Mouse (Mus musculus) neural tube, embryonic 14.5 days (tissue): ENCODE measurements at regions not wholly inside any gene's neighbourhood (a gene's known extent, or its start where the extent isn't known, plus 50 kb on each side); places are given as distances from the start of the nearest gene placed in this dataset.
A peak's percentile ranks its signal among the peaks of the same experiment; 100 is the strongest.

ENCODE experiments used
- ATAC-seq: fragments of 200-750 bp; cut with Nextera tagmentation; 2 replicates; pipeline ENCODE4 v1.8.0; 2017; ENCODE audit warnings: low read depth, mild to moderate bottlenecking, moderate TSS enrichment, moderate library complexity
- H3K27ac ChIP-seq: fragments of 300-500 bp; sonication (generic); 2 replicates; pipeline ENCODE4 v1.5.1; 2014; ENCODE audit warnings: low read depth, mild to moderate bottlenecking, control low read depth, low read length, moderate library complexity, mixed read lengths
- H3K27me3 ChIP-seq: fragments of 300-500 bp; sonication (generic); 2 replicates; pipeline ENCODE4 v1.6.1; 2014; ENCODE audit warnings: low read length; ENCODE audit not compliant: control insufficient read depth, insufficient read depth
- H3K36me3 ChIP-seq: fragments of 300-500 bp; sonication (generic); 2 replicates; pipeline ENCODE4 v1.6.1; 2014; ENCODE audit warnings: low read length, mixed read lengths; ENCODE audit not compliant: control insufficient read depth, insufficient read depth
- H3K4me1 ChIP-seq: fragments of 300-500 bp; sonication (generic); 2 replicates; pipeline ENCODE4 v1.6.1; 2014; ENCODE audit warnings: low read length; ENCODE audit not compliant: control insufficient read depth, insufficient read depth
- H3K4me2 ChIP-seq: fragments of 300-500 bp; sonication (generic); 2 replicates; pipeline ENCODE4 v1.6.1; 2014; ENCODE audit warnings: mild to moderate bottlenecking, low read depth, low read length, control low read depth
- H3K4me3 ChIP-seq: fragments of 300-500 bp; sonication (generic); 2 replicates; pipeline ENCODE4 v1.5.1; 2014; ENCODE audit warnings: low read depth, low read length, control low read depth, mixed read lengths
- H3K9ac ChIP-seq: fragments of 300-500 bp; sonication (generic); replicated peaks from 2 replicates; pipeline ENCODE4 v1.6.1; 2014; ENCODE audit warnings: low read depth, mild to moderate bottlenecking, control low read depth, low read length, mixed read lengths
- H3K9me3 ChIP-seq: fragments of 300-500 bp; sonication (generic); 2 replicates; pipeline ENCODE4 v1.6.1; 2016; ENCODE audit warnings: low read length; ENCODE audit not compliant: control insufficient read depth
- WGBS: fragments of 180-500 bp; shearing (Covaris S2); extraction: QIAGEN DNeasy Blood & Tissue Kit; methylation state at CpG from one replicate; pipeline ENCODE4 v1.1.7; 2014; 5-methylcytosine and 5-hydroxymethylcytosine counted together

DNA sequence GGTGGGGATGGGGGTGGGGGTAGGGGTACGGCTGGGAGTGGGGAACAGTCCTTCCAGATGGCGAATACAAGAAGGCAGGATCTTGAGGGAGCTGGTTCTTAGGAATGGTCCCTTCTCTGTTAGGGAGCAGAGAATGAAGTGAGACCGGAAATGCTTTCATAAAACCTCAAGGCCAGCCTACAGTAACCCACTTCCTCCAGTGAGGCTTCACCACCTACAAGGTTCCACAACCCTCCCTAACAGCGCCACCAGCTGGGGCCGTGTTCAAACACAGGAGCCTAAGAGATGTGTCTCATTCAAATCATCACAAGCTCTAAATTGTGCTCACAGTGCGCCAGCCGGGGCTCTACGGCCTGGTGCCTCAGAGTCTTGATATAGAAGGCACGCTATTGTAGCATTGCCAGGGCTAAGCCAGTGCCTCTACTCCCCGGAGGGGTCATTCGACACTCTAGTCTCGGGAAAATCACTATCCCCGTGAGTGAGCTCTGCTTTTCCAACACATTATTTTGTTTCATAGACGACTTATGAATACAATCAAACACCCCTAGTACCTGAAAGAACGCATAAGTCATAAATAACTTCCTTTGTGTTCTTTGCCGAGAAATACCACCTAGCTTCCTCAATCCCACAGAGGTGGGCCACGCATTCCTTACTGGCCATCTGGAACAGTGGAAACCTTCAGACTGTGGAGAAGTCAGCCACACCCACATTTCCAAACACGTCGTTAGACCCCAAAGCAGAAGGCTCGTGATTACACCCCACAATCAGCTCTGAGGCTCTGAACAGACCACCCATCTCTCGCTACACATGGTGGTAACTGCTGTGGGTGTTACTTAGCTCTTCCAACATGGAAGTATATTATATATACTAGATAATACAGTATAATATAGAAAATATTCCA lies 209.3 kb upstream of the Tgfbr2 start:
- Histone ChIP-seq H3K9ac (no peak overlapping the region), H3K27me3 (no peaks in the 10 kb centered on the region), H3K4me2 (no peak overlapping the region; the same call in 1 of the 2 replicates), H3K9me3 (no peaks in the 10 kb centered on the region), H3K4me1 (peaks cover 10% of the 10 kb centered on the region; the same call in 1 of the 2 replicates), H3K36me3 (no peaks in the 10 kb centered on the region), H3K27ac (no peak overlapping the region; the same call in 1 of the 2 replicates), H3K4me3 (no peak overlapping the region)
- 60% methylated on average over 21 of the region's 21 CpGs for WGBS
- ATAC-seq: 0 out of 2 replicates have a peak, but pooled peaks have one; percentile 28

GRCm38 (mm10) chr9:116383411-116384101 lies 208.4 kb upstream of the Tgfbr2 start:
- Histone ChIP-seq H3K27ac (no peak overlapping the region; the same call in 1 of the 2 replicates), H3K4me1 (peaks cover 10% of the 10 kb centered on the region; the same call in 1 of the 2 replicates), H3K27me3 (no peaks in the 10 kb centered on the region), H3K9ac (no peak overlapping the region), H3K4me3 (no peak overlapping the region), H3K4me2 (peak overlapping the region; percentile 3; the same call in 1 of the 2 replicates), H3K36me3 (no peaks in the 10 kb centered on the region), H3K9me3 (no peaks in the 10 kb centered on the region)
- WGBS: 39% methylated on average over 18 of the region's 18 CpGs
- no peak for ATAC-seq

GRCm38 (mm10) chr9:116377706-116378105 lies 202.5 kb upstream of the Tgfbr2 start:
- Histone ChIP-seq H3K27ac (no peak overlapping the region), H3K4me1 (no peaks in the 10 kb centered on the region; the same call in none of the 2 replicates), H3K36me3 (no peaks in the 10 kb centered on the region), H3K9me3 (no peaks in the 10 kb centered on the region), H3K9ac (no peak overlapping the region), H3K4me2 (no peak overlapping the region), H3K4me3 (no peak overlapping the region), H3K27me3 (no peaks in the 10 kb centered on the region)
- no peak for ATAC-seq
- WGBS: 34% methylated on average over 1 of the region's 1 CpGs

- Histone ChIP-seq H3K27me3 (no peaks in the 10 kb centered on the region), H3K36me3 (no peaks in the 10 kb centered on the region), H3K4me1 (no peaks in the 10 kb centered on the region; the same call in none of the 2 replicates), H3K9me3 (no peaks in the 10 kb centered on the region), H3K4me2 (no peak overlapping the region), H3K9ac (no peak overlapping the region), H3K4me3 (no peak overlapping the region), H3K27ac (peak overlapping the region; percentile 58; the same call in 1 of the 2 replicates)
- peak; percentile 84; the same call in 1 of the 2 replicates for ATAC-seq
- 58% methylated on average over 12 of the region's 12 CpGs for WGBS
Measured at GRCm38 (mm10) chr9:116375658-116376357, 200.6 kb upstream of the Tgfbr2 start.

GRCm38 (mm10) chr9:116374343-116374742 lies 199.2 kb upstream of the Tgfbr2 start:
- 85% methylated on average over 4 of the region's 4 CpGs for WGBS
- Histone ChIP-seq H3K4me3 (no peak overlapping the region), H3K27me3 (no peaks in the 10 kb centered on the region), H3K27ac (no peak overlapping the region), H3K9ac (no peak overlapping the region), H3K4me1 (no peaks in the 10 kb centered on the region; the same call in none of the 2 replicates), H3K4me2 (no peak overlapping the region), H3K36me3 (no peaks in the 10 kb centered on the region), H3K9me3 (no peaks in the 10 kb centered on the region)
- no peak for ATAC-seq

DNA sequence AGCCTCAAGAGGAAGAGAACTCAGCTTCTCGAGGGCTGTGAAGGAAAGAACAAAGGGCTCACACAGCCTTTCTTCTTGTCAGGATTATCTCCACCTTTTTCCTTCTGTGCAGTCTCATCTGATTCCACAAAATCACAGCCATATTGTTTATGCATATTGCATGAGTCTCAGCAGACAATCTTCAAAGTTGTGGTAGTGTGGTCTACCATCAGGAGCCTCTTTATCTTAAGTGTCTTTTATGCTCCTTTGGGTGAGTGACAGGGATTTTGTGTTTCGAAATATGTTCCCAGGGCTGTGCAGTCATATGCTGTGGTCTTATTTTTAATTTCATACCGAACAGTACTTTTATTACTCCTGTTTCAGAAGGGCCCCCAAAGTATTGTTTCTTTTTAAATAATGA lies 198.2 kb upstream of the Tgfbr2 start:
- Histone ChIP-seq H3K4me2 (no peak overlapping the region), H3K9me3 (no peaks in the 10 kb centered on the region), H3K4me1 (no peaks in the 10 kb centered on the region; the same call in none of the 2 replicates), H3K27ac (no peak overlapping the region), H3K9ac (no peak overlapping the region), H3K36me3 (no peaks in the 10 kb centered on the region), H3K27me3 (no peaks in the 10 kb centered on the region), H3K4me3 (no peak overlapping the region)
- no peak for ATAC-seq
- 61% methylated on average over 3 of the region's 3 CpGs for WGBS

- Histone ChIP-seq H3K36me3 (no peaks in the 10 kb centered on the region), H3K27me3 (no peaks in the 10 kb centered on the region), H3K9ac (no peak overlapping the region), H3K4me3 (no peak overlapping the region), H3K4me2 (no peak overlapping the region), H3K9me3 (no peaks in the 10 kb centered on the region), H3K27ac (no peak overlapping the region), H3K4me1 (0 out of 2 replicates have a peak, but pooled peaks cover 2% of the 10 kb centered on the region)
- no peak for ATAC-seq
Measured at GRCm38 (mm10) chr9:116369059-116369718, 194.0 kb upstream of the Tgfbr2 start.

GRCm38 (mm10) chr9:116366713-116367112 lies 191.6 kb upstream of the Tgfbr2 start:
- no peaks in the 10 kb centered on the region for H3K36me3 ChIP-seq
- H3K4me2 ChIP-seq: no peak overlapping the region
- H3K9me3 ChIP-seq: no peaks in the 10 kb centered on the region
- WGBS: 91% methylated on average over 7 of the region's 7 CpGs
- H3K4me3 ChIP-seq: no peak overlapping the region
- no peak overlapping the region for H3K9ac ChIP-seq
- no peaks in the 10 kb centered on the region for H3K27me3 ChIP-seq
- 0 out of 2 replicates have a peak, but pooled peaks cover 2% of the 10 kb centered on the region for H3K4me1 ChIP-seq
- no peak for ATAC-seq
- no peak overlapping the region for H3K27ac ChIP-seq
